Mouse (Mus musculus) cerebellum, adult (tissue): ENCODE results near the gene Hsd17b2.
"Not testable (repeated sequence)": the region's sequence is repeated elsewhere in the genome, so short reads cannot be mapped to it uniquely, and the experiment has no call there.

Experiments used
- ATAC-seq: cut with Nextera tagmentation; 2 replicates; pipeline ENCODE4 v1.9.2; 2017; ENCODE audit warnings: mild to moderate bottlenecking, moderate library complexity, mixed read lengths; ENCODE audit not compliant: insufficient number of reproducible peaks, low FRiP score, low TSS enrichment

Hsd17b2 gene

GRCm38 (mm10) chr8:117712226-117712625 lies 10.5 kb downstream of the Hsd17b2 start:
- ATAC-seq = no peak

- ATAC-seq = no peak
Observed at GRCm38 (mm10) chr8:117714604-117715003, 12.9 kb downstream of the Hsd17b2 start.

DNA sequence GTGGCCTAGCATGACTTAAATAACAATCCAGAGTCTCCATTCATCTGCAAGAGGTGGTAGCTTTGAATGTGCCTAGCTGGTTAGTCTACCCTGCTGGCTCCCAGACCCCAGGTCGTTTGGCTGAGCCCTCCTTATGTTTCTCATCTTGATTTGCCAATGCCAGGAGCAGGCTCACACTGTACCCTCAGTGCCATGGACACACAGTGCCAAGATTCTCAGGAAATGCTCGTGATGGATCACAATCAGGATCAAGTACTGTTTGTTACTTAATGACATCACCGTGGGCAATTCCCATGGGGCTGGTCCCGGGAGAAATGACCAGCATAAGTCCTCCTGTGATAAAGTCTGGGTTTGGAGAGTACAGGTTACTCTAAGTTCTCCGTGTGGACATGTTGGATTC lies 14.2 kb downstream of the Hsd17b2 start:
- ATAC-seq = no peak

- no peak for ATAC-seq
Observed at GRCm38 (mm10) chr8:117718152-117718860, 16.6 kb downstream of the Hsd17b2 start.

DNA sequence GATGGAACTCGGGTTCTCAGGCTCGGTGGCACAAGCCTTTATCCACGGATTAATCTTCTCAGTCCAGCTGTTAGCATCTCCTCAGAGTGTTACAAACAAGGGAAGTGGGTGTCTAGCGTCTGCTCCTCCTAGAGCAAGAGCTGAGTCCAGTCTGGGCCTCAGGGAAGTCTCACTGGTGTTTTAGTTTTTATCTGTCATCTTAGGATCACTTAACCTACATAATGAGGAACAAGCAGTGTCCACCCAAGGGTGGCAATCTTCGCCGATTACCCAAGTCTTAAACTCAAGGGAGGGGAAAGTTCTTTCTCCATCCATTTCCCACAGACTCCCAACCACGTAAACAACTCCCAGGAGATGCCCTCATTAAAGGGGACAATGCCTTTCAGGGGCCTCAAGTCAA lies 24.8 kb downstream of the Hsd17b2 start:
- ATAC-seq = no peak

DNA sequence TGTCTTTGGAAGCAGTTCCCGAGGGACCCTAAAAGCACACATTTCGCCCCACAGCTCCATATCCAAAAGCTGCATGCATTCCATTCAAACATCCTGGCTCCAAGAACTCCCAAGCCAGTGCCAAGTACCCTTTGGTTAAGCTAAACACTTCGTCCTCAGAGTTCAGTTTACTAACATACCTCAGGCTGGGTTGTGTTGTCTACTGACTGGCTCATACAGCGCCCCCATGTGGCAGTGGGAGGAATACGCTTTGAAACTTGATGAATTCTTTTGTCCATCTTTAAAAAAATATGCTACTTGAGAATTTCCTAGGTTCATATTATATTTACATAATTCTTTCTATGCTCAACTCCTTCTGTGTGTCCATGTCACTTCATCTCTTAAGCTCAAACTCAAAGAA lies 25.9 kb downstream of the Hsd17b2 start:
- ATAC-seq = no peak

- ATAC-seq = no peak
Observed at GRCm38 (mm10) chr8:117728234-117728633, 26.5 kb downstream of the Hsd17b2 start.

DNA sequence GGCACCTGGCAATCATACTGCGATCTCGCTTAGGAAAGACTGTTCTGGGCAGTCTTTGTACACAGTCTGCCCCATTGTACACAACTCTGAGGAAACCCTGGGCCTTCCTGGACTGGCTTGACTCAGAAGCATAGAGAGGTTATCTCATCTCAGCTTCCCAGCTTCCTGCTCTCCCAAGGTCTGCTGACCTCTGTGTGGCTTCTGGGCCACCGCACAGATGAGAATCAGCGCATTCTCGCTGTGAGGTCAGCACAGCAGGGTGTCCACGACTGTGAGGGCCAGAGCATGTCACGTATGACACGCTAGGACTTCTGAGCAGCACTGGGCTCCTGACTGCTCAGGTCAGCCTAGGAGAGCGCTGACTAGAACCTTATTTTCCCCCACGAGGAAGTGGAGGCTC lies 29.3 kb downstream of the Hsd17b2 start:
- ATAC-seq = no peak

DNA sequence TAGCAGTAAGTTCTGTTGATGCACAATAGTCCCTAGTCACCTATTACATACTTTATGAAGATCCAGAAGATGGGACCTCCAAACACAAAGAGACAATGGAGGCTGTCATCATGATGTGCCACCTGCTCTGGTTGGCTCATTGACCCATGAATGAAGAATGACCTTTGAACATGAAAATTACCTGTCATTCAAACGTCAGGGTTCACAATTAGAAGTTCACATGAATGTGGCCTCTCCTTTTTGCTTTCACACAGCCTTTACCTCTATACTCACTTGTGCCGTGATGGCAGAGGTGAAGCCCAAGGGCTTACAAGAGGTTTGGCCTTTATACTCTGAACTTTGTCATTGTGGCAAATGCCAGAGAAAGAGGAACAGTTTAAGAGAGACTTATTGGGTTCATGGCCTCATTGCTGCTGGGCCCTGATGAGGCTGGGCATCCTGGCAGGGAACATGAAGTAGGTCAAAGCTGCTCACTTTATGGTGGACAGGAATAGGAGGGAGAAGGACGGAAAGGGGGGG lies 35.0 kb downstream of the Hsd17b2 start:
- ATAC-seq = no peak

- not testable (repeated sequence) for ATAC-seq
Observed at GRCm38 (mm10) chr8:117738206-117738605, 36.5 kb downstream of the Hsd17b2 start.

- ATAC-seq = no peak
Observed at GRCm38 (mm10) chr8:117740387-117740998, 38.8 kb downstream of the Hsd17b2 start.

- ATAC-seq = no peak
Observed at GRCm38 (mm10) chr8:117742431-117743012, 40.8 kb downstream of the Hsd17b2 start.

- ATAC-seq = no peak
Observed at GRCm38 (mm10) chr8:117746651-117747050, 44.9 kb downstream of the Hsd17b2 start.

GRCm38 (mm10) chr8:117747428-117747827 lies 45.7 kb downstream of the Hsd17b2 start:
- ATAC-seq = no peak

GRCm38 (mm10) chr8:117747886-117748730 lies 46.4 kb downstream of the Hsd17b2 start:
- ATAC-seq = no peak

- no peak for ATAC-seq
Observed at GRCm38 (mm10) chr8:117749436-117749835, 47.7 kb downstream of the Hsd17b2 start.

DNA sequence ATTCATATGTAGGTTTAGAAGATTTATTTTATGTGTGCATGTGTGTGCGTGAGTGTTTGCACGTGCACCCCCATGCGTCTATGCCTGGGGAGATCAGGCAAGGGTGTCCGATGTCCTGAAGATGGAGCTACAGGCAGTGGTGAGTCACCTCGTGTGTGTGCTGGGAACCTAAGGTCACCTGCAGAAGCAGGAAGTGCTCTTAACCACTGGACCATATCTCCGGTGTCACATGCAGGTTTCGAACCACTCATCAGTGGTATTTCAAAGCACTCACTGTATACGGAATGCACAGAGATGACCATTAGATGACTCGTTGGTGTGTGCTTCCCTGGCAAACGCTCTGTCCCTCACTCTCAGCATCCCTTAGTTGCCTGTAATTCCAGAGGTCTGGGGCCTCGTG lies 56.2 kb downstream of the Hsd17b2 start:
- no peak for ATAC-seq

DNA sequence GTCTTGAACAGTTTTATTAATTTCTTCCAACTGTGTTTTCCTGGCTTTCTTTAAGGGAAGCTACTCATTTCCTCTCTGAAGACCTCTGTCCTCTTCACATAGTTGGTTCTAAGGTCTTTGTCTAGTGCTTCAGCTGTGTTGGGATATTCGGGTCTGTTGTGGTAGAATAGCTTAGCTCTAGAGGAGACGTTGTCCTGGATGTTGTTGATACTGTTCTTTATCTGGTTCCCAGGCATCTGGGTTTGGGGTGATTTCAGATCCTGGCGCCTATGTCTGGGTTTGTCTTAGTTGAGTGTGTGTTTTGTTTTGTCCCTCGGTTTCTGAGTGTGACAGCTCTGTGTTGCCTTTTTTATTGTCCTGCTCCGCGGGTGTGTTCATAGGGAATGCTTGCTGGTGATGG lies 61.1 kb downstream of the Hsd17b2 start:
- no peak for ATAC-seq

GRCm38 (mm10) chr8:117764625-117765024 lies 62.9 kb downstream of the Hsd17b2 start:
- no peak for ATAC-seq

DNA sequence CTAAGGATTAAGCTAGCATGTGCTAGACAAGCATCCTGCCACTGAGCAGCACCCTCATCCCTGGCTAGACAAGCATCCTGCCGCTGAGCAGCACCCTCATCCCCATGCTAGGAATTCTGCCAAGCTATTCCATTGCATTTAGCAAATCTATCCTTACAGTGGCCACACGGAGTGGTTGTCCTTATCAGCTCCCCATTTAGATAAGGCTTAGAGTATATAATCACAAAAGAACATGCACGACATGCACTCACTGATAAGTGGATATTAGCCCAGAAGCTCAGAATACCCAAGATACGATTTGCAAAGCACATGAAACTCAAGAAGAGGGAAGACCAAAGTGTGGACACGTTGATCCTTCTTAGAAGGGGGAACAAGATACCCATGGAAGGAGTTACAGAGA lies 64.2 kb downstream of the Hsd17b2 start:
- no peak for ATAC-seq

DNA sequence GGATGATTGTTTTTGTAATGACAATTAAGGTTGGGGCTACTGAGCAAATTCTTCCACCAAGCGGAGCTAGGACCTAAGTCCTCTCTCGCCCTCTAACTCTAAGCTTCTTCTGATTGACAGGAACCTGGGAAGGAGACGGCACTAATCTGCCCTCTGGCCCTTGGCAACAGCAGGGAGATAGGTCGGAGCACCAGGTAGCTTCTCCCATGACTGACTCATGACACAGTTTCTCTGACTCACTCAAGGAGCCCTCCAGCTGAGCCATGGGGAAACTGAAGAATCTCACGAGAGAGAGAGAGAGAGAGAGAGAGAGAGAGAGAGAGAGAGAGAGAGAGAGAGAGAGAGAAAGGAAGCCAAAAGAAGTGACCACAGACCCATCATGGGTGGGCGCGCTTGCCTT lies 67.3 kb downstream of the Hsd17b2 start:
- ATAC-seq = no peak
